Mouse (Mus musculus) kidney, postnatal 0 days (tissue): Measurements from ENCODE around the gene Tekt3. TPM values are rescaled to one million over a fixed set of nuclear protein-coding genes. Genes with fewer than 3 reads are reported as not detected.
A peak's percentile ranks its signal among the peaks of the same experiment; 100 is the strongest.

Source experiments
- ATAC-seq: fragments of 200-750 bp; cut with Nextera tagmentation; replicated peaks from 2 replicates; pipeline ENCODE4 v1.8.0; 2017; ENCODE audit warnings: low read depth, moderate number of reproducible peaks, moderate TSS enrichment, moderate library complexity; ENCODE audit not compliant: low FRiP score
- DNase-seq: peaks from one replicate; pipeline ENCODE4 v3.0.0-alpha.2; 2016; ENCODE audit warnings: low spot score
- H3K27ac ChIP-seq: fragments of 300-500 bp; sonication (generic); 2 replicates; pipeline ENCODE4 v1.5.1; 2014; ENCODE audit warnings: mild to moderate bottlenecking
- H3K27me3 ChIP-seq: fragments of 300-500 bp; sonication (generic); 2 replicates; pipeline ENCODE4 v1.6.1; 2014; ENCODE audit warnings: low read length, mixed read lengths; ENCODE audit not compliant: insufficient read depth
- H3K36me3 ChIP-seq: fragments of 300-500 bp; sonication (generic); 2 replicates; pipeline ENCODE4 v1.6.1; 2014; ENCODE audit warnings: low read length, mixed read lengths; ENCODE audit not compliant: insufficient read depth
- H3K4me1 ChIP-seq: fragments of 300-500 bp; sonication (generic); replicated peaks from 2 replicates; pipeline ENCODE4 v1.6.1; 2014; ENCODE audit warnings: antibody characterized with exemption, low read length, mixed read lengths; ENCODE audit not compliant: insufficient read depth
- H3K4me2 ChIP-seq: fragments of 300-500 bp; sonication (generic); 2 replicates; pipeline ENCODE4 v1.6.1; 2014; ENCODE audit warnings: mild to moderate bottlenecking, low read length, moderate library complexity, mixed read lengths
- H3K4me3 ChIP-seq: fragments of 300-500 bp; sonication (generic); replicated peaks from 2 replicates; pipeline ENCODE4 v1.5.1; 2014; ENCODE audit warnings: low read depth, low read length
- H3K9ac ChIP-seq: fragments of 300-500 bp; sonication (generic); 2 replicates; pipeline ENCODE4 v1.6.1; 2014; ENCODE audit warnings: low read depth, low read length
- H3K9me3 ChIP-seq: fragments of 300-500 bp; sonication (generic); replicated peaks from 2 replicates; pipeline ENCODE4 v1.6.1; 2016; ENCODE audit warnings: low read length, inconsistent platforms, mixed read lengths
- CTCF ChIP-seq: IDR thresholded peaks from 2 replicates; pipeline ENCODE4 v1.5.1; 2016; ENCODE audit warnings: antibody characterized with exemption, low read depth, mild to moderate bottlenecking, moderate library complexity
- WGBS: fragments of 180-500 bp; shearing (Covaris S2); extraction: QIAGEN DNeasy Blood & Tissue Kit; methylation state at CpG from one replicate; pipeline ENCODE4 v1.1.7; 2014; 5-methylcytosine and 5-hydroxymethylcytosine counted together
- polyA plus RNA-seq: library from polyadenylated mRNA; unstranded; fragments of >200 nt; fragmentation: Nextera tagmentation; extraction: Ambion mirVana; gene quantifications from 2 replicates; pipeline ENCODE4 v1.2.1, GENCODE M21; 2015

The Tekt3 gene
- polyA plus RNA-seq, 1 experiment from 2014 or later = not detected

DNA sequence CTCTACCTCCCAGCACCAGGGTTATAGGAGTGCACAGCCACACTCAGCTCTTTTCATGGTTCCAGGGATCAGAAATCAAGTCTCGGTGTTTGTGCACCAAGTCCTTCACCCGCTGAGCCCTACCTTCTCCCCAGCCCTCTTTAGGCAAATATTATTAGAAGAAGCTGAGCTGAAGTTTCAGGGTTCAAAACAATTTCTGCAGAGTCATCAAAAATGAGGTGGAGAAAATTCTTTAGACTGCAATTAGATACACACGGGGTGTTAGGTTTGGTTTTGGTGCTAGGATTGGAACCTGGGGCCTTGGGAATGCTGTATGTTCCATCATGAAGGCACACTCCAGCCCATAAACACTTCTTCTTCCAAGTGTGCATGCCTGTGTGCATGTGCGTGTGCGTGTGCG, 27.2 kb downstream of the Tekt3 start:
- DNase-seq = no peak
- Histone ChIP-seq H3K9me3 (no peaks in the 10 kb centered on the region), H3K4me2 (no peak overlapping the region), H3K4me3 (no peak overlapping the region), H3K9ac (no peak overlapping the region), H3K4me1 (no peaks in the 10 kb centered on the region), H3K36me3 (no peaks in the 10 kb centered on the region), H3K27me3 (no peaks in the 10 kb centered on the region), H3K27ac (no peak overlapping the region)
- no peak for TF ChIP-seq CTCF
- WGBS = 88% methylated on average over 6 of the region's 6 CpGs
- ATAC-seq = no peak

DNA sequence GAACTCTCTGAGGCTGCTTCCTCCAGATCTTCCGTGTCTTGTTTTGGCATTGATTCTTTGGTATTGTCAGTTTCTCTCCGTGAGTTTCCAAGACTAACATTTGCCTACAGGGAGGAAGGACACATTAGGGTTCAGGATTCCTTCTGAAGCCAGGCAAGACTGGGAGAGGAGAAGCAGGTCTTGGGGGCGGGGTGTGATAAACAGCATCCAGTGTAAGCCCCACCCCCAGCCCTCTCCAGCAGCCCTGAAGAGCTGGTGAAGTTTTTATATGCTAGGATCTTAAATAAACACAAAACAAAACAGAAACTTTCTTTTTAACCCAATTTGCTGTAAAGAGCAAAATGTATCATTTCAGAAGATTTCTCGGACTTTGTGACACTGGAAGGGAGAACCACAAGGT, 28.8 kb downstream of the Tekt3 start:
- 24% methylated on average over 4 of the region's 4 CpGs for WGBS
- no peak overlapping the region for H3K4me3 ChIP-seq
- no peaks in the 10 kb centered on the region for H3K27me3 ChIP-seq
- ATAC-seq (no peak), DNase-seq (peak; percentile 46)
- H3K4me2 ChIP-seq = no peak overlapping the region
- no peaks in the 10 kb centered on the region for H3K36me3 ChIP-seq
- no peak overlapping the region for H3K27ac ChIP-seq
- no peak overlapping the region for H3K9ac ChIP-seq
- no peaks in the 10 kb centered on the region for H3K4me1 ChIP-seq
- TF ChIP-seq CTCF = no peak
- H3K9me3 ChIP-seq = no peaks in the 10 kb centered on the region

DNA sequence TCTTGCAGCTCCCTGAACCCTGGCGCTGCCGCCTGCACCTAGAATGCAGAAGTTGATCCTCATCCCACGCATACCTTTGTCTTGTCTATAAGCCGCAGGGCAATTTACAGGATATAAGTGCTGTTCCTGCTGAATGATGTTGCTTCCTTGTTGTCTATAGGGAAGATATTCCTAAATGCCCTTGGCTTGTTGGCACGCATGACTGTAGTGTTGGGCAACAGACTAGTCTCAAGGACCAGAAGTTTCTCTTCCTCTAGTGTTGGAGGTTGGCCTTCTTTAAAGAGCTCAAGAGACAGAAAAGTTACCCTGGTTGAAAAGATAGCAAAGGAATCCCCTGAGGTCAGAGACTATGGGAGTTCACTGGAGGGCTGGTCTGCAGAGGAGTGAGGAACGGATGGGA, 29.5 kb downstream of the Tekt3 start:
- Histone ChIP-seq H3K27ac (no peak overlapping the region), H3K4me3 (no peak overlapping the region), H3K9me3 (no peaks in the 10 kb centered on the region), H3K27me3 (no peaks in the 10 kb centered on the region), H3K4me2 (no peak overlapping the region), H3K36me3 (no peaks in the 10 kb centered on the region), H3K4me1 (no peaks in the 10 kb centered on the region), H3K9ac (no peak overlapping the region)
- ATAC-seq (no peak), DNase-seq (no peak)
- 85% methylated on average over 6 of the region's 6 CpGs for WGBS
- TF ChIP-seq CTCF = no peak

DNA sequence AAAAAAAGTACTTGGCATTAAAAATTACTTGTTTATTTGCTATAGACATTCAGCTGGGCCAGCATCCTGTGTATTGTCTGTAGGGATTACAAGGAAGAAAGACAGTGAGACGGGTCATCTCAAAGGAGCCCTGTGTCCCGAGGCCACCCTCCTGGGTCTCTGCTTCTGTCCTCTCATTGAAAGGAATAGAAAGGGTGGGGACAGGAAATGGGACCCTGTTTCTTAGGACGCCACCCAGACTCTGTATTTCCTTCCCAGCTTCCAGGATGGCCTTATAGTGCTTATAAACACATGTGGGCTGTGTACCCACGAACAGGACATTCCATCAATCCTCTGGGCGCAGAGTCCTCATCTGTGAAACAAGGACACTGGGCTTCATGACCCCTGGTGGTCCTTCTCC, 30.8 kb downstream of the Tekt3 start:
- Histone ChIP-seq H3K9me3 (no peaks in the 10 kb centered on the region), H3K27ac (no peak overlapping the region), H3K27me3 (no peaks in the 10 kb centered on the region), H3K4me2 (no peak overlapping the region), H3K4me3 (no peak overlapping the region), H3K36me3 (no peaks in the 10 kb centered on the region), H3K9ac (no peak overlapping the region), H3K4me1 (no peaks in the 10 kb centered on the region)
- ATAC-seq (no peak), DNase-seq (no peak)
- 74% methylated on average over 5 of the region's 5 CpGs for WGBS
- no peak for TF ChIP-seq CTCF

DNA sequence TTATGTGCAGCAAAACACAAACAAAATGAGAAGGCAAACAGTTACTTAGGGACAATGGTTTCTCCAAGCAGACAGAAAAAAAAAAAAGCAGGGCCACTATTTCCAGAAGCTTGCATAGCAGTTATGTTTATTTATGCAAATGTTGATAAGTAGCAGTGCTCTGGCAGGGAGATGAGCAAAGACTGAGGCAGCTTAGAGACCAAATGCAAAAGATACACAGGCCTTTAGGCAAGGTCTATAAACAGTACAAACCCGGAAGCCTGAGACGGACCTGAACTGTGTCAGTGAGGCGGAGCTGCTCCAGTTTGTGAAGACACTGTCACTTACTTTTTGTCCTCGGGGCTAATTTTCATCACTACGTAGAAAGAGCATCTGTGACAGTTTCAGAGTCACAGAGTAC, 32.1 kb downstream of the Tekt3 start:
- H3K4me2 ChIP-seq = no peak overlapping the region
- no peaks in the 10 kb centered on the region for H3K27me3 ChIP-seq
- TF ChIP-seq CTCF = no peak
- H3K9ac ChIP-seq = no peak overlapping the region
- ATAC-seq (no peak), DNase-seq (no peak)
- H3K9me3 ChIP-seq = no peaks in the 10 kb centered on the region
- 75% methylated on average over 5 of the region's 5 CpGs for WGBS
- H3K27ac ChIP-seq = no peak overlapping the region
- no peaks in the 10 kb centered on the region for H3K36me3 ChIP-seq
- H3K4me1 ChIP-seq = no peaks in the 10 kb centered on the region
- H3K4me3 ChIP-seq = no peak overlapping the region

DNA sequence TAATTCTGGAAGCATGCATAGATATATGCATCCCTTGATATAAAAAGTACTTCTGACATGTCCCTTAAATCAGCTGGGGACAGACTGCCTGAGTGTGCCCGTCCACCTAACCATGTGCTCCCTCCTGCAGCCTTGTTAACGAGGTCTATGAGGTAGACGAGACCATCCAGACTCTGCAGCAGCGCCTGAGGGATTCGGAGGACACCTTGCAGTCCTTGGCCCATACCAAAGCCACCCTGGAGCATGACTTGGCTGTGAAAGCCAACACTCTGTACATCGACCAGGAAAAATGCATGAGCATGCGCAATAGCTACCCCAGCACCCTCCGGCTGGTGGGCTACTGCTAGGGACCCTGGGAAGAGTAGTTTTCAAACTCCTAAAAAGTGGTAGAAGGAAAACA, 33.0 kb downstream of the Tekt3 start:
- no peak for DNase-seq

DNA sequence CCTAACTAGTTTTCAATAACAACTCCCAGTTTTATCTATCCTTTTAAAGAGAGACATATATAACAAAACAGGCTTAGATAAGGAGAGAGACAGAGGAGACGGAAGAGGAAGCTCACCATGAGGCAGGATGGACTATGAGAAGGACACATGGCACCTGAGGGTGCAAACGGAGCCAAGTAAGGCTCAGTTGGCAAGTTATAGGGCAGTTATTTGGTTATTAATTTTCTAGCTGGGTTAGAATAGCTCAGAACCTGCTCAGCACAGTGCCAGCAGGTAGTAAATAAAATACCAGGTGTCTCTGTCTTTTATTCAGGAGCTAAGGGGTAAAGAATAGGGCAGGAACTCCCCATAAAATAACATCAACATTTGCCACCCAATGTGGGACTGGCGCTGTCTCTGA, 36.6 kb downstream of the Tekt3 start:
- ATAC-seq = no peak
- Histone ChIP-seq H3K36me3 (no peaks in the 10 kb centered on the region), H3K9me3 (no peaks in the 10 kb centered on the region), H3K9ac (no peak overlapping the region), H3K27me3 (no peaks in the 10 kb centered on the region), H3K4me1 (no peaks in the 10 kb centered on the region), H3K27ac (no peak overlapping the region), H3K4me3 (no peak overlapping the region), H3K4me2 (no peak overlapping the region)
- DNase-seq = no peak
- WGBS = 71% methylated on average over 3 of the region's 3 CpGs
- no peak for TF ChIP-seq CTCF

More for the DNA sequence above, 33.0 kb downstream of the Tekt3 start:
- Histone ChIP-seq H3K4me3 (no peak overlapping the region), H3K4me2 (no peak overlapping the region), H3K36me3 (no peaks in the 10 kb centered on the region), H3K4me1 (no peaks in the 10 kb centered on the region), H3K9me3 (no peaks in the 10 kb centered on the region), H3K27me3 (no peaks in the 10 kb centered on the region), H3K9ac (no peak overlapping the region), H3K27ac (no peak overlapping the region)
- TF ChIP-seq CTCF = no peak
- no peak for ATAC-seq
- 83% methylated on average over 8 of the region's 8 CpGs for WGBS
